Mouse (Mus musculus): Measurements from ENCODE around the gene BC048671. TPM values are rescaled to one million over a fixed set of nuclear protein-coding genes. Genes with fewer than 3 reads are reported as not detected.

Gene BC048671
- total RNA-seq (2022): not detected

DNA sequence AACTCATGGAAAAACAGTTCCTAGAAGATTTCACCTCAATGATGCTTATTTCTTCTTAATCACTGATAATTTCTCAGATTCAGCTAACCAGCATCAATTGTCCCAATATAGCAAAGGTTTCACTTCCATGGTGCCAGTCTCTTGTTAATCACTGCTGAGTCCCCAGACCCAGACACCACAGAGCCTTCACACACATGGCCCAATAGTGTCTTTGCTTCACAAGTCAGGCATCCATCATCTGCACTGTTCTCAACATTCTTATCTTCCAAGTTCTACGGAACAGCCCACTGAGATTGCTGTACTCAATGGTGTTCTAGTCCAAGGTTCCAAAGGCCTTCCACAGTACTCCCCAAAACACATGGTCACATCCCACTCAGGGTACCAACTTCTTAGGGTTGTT is at the start of gene BC048671:
Gene BC048671, plus strand, starts transcription at position 301 of the 400 bp plus-strand sequence.
- no peak for DNase-seq (ENCODE audit: low spot score in 2 of 2)

GRCm38 (mm10) chr6:90288265-90288664 is 12.8 kb upstream of the BC048671 start:
- no peak for DNase-seq (ENCODE audit: low spot score in 2 of 2)

DNA sequence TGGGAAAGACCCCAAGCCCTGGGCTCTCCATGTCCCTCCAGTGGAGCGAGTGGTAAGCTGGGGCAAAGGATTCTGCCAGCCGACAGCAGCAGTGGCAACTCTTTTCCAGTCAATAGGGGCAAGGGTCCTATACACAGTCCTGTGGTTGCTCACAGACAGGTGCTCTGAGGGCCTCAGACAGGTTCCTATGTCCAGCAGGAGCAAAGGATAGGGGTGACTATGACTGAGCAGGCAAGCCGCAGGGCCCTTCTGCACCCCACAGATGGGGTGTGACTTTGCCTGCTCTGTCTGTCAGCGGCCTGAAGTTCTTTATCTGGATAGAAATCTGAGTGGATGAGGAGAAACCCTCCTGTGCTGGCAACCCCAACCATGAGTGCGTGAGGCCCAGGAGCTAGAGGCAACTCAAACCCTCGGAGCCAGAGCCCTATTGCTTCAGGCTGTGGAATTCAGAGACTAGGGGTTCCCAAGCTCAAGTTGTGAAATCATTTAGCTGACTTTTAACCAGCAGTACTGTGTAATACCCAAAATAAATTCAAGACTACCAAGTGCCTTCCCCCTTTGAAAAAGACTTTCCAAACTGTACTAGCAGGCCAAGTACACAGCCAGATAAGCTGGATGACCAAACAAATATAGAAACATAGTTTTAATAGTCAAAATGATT is 5.4 kb downstream of the BC048671 start:
- no peak for DNase-seq (ENCODE audit: low spot score in 2 of 2)

- DNase-seq (ENCODE audit: low spot score in 2 of 2): no peak
These were observed 8.1 kb downstream of the BC048671 start for GRCm38 (mm10) chr6:90308839-90309778.

- DNase-seq (ENCODE audit: low spot score in 2 of 2): peak in 1 of 2 experiments; percentile 30
These were observed 14.9 kb downstream of the BC048671 start for GRCm38 (mm10) chr6:90315961-90316360.

DNA sequence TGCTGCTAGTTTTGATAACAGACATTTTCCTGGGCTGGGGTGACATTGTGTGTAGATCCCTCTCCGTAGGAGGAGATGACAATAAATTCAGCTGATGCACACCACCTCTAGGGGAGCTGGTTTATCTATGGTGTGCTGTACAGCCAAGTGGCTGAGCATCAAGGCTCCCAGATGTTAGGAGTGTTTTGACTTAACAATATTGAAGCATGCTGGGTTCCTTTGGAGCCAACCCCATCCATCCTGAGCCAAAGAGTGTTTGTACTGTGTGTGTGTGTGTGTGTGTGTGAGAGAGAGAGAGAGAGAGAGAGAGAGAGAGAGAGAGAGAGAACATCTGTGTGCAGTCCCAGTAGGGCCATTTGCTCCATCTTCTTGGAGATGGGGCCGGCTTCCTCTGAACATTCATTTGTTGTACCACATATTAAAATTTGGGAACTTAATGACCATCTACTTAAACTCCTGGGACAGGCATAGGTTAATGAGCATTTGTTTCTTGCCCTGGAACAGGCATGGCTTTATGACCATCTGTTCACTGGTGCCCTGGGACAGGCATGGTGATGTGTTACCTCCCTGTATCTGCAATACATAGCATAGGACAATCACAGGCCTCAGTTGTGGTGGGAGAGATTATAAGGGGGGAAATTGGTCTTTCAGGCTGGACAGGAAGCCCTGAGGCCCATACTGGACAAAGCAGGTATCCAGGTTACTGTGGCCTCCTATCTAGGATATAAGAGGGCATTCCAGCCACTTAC is 16.7 kb downstream of the BC048671 start:
- DNase-seq (ENCODE audit: low spot score in 2 of 2): no peak

DNA sequence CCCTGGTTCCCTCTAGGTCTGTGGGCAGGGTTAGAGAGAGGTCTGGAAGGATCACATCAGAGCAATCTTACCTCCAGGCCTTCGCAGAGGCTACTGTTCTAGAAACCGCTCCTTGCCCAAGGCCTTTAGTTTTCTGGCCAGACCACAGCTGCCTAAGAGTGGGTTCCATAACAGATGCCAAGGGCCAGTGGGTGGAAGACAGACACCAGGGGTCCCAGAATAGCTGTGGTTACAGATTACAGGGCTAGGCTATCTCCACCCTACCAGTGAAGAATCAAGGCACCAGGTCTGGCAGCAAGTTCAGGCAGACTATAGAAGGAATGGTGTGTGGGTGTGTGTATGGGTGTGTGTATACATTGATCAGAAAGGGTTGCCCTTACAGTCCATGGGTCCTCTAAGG is 18.0 kb downstream of the BC048671 start:
- no peak for DNase-seq (ENCODE audit: low spot score in 2 of 2)

DNA sequence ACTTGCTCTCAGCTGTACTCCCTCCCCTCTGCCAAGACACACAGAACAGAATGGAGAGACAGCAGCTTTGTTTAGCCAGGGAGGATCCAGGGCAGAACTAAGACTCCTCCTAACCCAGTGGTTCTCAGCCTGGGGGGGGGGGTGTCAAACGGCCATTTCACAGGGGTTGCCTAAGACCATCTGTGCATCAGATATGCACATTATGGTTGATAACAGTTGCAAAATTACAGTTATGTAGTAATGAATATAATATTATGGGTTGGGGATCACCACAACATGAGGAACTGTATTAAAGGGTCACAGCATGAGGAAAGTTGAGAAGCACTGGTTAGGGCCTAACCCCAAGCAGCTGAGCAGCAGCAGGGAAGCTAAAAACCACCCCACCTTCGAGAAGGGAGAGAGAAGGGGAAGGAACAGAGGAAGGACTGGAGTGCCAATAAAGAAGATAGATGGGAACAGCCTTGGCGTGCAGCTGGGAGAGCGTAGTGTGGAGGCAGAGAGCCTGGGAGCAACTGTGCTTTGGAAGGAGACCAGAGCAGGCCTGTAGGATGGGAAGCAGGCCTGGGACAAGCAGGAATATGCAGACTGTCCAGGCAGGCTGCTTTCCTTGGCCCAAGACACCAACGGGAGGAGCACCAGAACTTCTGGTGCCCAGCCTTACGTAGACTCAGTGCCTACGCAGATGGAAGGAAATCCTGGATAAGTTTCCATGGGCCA is 18.6 kb downstream of the BC048671 start:
- DNase-seq (ENCODE audit: low spot score in 2 of 2): no peak

- no peak for DNase-seq (ENCODE audit: low spot score in 2 of 2)
These were observed 19.4 kb downstream of the BC048671 start for GRCm38 (mm10) chr6:90320429-90320828.

DNA sequence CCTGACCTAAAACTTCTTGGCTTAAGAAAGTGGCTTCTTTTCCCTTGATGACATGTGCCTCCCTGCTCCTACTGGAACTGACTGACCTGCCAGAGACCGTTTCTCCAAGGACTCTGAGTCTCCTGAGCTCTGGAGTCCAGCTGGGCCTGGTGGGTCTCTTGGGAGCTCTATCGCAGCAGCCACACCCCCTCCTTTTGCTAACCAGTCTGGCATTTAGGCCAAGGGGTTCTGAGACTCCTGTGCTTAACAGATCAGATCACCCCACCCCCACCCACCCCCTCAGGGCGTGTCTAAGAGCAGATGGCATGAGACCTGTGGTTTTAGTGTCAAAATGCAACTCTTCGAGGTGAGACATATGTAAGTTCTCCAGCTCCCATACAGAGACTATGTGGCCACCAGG is 20.8 kb downstream of the BC048671 start:
- DNase-seq (ENCODE audit: low spot score in 2 of 2): no peak

- DNase-seq (ENCODE audit: low spot score in 2 of 2): no peak
These were observed 23.0 kb downstream of the BC048671 start for GRCm38 (mm10) chr6:90324026-90324425.

DNA sequence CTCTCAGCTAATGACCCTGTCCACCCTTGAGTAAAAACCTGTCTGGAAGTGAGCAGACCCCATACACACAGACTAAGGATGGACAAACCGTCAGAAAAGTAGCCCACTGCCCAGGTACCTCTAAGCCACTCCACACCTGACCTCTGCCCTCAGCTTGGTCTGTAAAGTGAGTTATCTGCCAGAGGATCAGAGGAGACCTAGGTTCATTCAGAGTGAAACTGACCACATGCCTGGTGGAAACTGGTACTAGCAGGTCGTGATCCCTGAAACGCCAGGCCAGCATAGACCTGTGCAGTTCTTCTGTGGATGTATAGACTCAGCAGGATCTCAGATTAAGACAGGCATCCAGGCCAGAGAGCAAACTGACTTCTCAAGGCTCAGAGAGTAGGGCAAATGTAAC is 23.4 kb downstream of the BC048671 start:
- no peak for DNase-seq (ENCODE audit: low spot score in 2 of 2)

- no peak for DNase-seq (ENCODE audit: low spot score in 2 of 2)
These were observed 24.0 kb downstream of the BC048671 start, which contains the start of gene Chst13 for GRCm38 (mm10) chr6:90324991-90325390. TSS of gene Chst13 (minus strand) at chr6:90325185.

- peak in 1 of 2 experiments; percentile 12 for DNase-seq (ENCODE audit: low spot score in 2 of 2)
These were observed 26.7 kb downstream of the BC048671 start for GRCm38 (mm10) chr6:90327670-90328069.

DNA sequence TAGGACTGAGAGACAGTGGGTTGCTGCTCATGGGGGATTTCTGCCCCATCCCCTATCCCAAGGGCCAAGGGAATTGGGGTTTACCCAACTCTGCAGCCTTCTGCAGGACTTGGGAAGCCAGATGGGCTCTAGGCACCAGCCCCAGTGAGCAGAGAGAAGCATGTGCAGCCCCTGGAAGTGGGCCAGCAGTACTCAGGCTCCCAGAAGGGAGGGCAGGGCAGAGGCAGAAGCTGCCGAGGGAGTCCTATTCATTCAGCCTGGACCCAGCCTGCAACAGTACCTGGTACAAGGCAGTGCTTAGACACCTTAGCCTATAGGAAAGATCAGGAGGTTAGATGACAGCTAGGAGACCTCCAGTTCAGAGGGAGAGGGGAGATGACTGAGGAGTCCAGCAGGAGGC is 28.9 kb downstream of the BC048671 start:
- DNase-seq (ENCODE audit: low spot score in 2 of 2): peak; percentile 5 to 52

DNA sequence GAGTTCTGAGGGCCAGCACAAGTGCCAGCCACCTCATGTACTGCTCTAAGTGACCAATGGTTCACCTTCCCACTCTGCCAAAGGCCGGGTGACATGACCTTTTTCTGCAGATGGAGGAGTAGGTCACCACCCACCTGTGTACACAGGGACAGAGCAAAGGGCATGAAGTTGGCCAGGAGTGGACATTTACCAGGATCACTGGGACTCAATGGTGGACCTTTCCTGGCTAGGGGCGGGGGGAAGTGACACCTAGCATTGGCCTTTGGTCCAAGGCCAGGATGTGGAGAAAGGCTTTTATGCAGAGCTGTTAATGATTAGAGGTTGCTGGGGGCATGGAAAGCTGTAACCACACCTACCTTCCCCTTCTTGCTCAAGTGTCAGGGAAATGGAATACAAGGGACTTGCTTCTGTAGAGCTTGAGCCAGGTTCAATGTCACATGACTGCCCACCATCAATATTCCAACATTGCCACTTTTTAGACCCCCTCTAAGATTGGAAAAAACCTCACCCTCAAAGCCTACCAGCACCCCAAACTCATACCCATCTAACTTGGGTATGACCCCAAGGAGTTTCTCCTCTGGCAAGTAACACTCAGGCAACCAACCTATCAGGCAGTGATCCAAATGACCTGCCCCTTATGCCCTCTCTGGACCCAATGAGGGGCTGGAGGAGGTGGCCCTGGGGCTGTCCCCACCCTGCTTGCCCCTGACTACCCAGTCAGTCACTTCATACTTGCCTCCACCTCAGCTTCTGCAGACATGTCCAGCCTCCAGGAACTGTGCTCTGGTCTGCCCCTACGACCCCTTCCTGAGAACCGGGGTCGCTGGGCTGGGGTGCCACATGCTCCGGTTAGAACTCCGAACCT is 31.8 kb downstream of the BC048671 start, which contains the start of gene Uroc1:
Gene Uroc1, plus strand, starts transcription at position 724 of the 865 bp plus-strand sequence.
- no peak for DNase-seq (ENCODE audit: low spot score in 2 of 2)

DNA sequence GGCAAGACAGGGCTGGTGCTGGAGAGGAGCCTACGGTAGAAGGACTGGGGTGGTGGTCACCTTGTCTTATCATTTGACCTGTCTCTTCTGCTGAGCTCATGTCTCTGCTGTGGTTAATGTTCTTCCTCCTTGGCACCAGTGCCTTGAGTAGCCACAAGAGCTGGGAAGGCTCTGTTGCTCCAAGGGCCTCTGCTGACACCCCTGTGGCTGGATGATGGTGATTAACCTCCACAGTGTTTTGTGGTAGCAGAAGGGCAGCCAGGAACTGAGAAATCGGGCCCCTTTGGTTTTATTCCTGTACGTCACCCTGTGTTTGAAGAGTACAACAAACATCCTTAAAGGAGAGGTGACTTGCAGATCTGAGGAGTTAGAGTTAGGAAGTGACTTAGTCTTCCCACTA is 33.2 kb downstream of the BC048671 start:
- DNase-seq (ENCODE audit: low spot score in 2 of 2): no peak

DNA sequence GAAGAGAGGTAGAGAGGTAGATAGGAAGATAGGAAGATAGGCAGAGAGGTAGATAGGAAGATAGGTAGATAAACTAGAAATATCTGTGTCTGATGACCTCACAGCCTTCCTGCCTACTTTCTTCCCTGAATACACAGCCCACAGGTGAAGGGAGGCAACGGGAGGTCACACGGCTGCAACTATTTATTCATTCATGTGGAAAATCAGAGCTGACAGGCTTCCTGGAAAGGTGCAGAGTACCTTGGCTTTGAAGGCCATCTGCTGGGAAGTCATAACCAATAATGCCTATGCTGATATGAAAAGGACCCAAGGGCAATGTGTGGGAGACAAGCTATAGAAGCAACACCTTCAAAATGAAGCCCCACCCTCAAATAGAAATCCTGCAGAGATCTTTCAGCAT is 41.3 kb downstream of the BC048671 start:
- DNase-seq (ENCODE audit: low spot score in 2 of 2): no peak

- no peak for DNase-seq (ENCODE audit: low spot score in 2 of 2)
These were observed 46.2 kb downstream of the BC048671 start for GRCm38 (mm10) chr6:90347183-90347582.

GRCm38 (mm10) chr6:90348500-90348899 is 47.5 kb downstream of the BC048671 start:
- no peak for DNase-seq (ENCODE audit: low spot score in 2 of 2)

All from left cerebral cortex, adult 8-10 months (tissue).